Mouse (Mus musculus) midbrain, postnatal 0 days (tissue): ENCODE data around the gene Cngb1. TPM values are rescaled to one million over a fixed set of nuclear protein-coding genes. Genes with fewer than 3 reads are reported as not detected.

ENCODE experiments used
- ATAC-seq: fragments of 200-750 bp; cut with Nextera tagmentation; 2 replicates; pipeline ENCODE4 v1.8.0; 2017; ENCODE audit warnings: moderate number of reproducible peaks, mild to moderate bottlenecking, moderate TSS enrichment, moderate library complexity; ENCODE audit not compliant: low FRiP score
- DNase-seq: peaks from one replicate; pipeline ENCODE4 v3.0.0-alpha.2; 2015; ENCODE audit warnings: low spot score
- H3K27ac ChIP-seq: fragments of 300-500 bp; sonication (generic); 2 replicates; pipeline ENCODE4 v1.5.1; 2014; ENCODE audit warnings: low read depth, mild to moderate bottlenecking, low read length, mixed read lengths
- H3K27me3 ChIP-seq: fragments of 300-500 bp; sonication (generic); 2 replicates; pipeline ENCODE4 v1.6.1; 2014; ENCODE audit warnings: low read length, control low read depth, mixed read lengths; ENCODE audit not compliant: insufficient read depth
- H3K36me3 ChIP-seq: fragments of 300-500 bp; sonication (generic); 2 replicates; pipeline ENCODE4 v1.6.1; 2014; ENCODE audit warnings: low read length, control low read depth, mixed read lengths; ENCODE audit not compliant: insufficient read depth
- H3K4me1 ChIP-seq: fragments of 300-500 bp; sonication (generic); 2 replicates; pipeline ENCODE4 v1.6.1; 2014; ENCODE audit warnings: mild to moderate bottlenecking, control low read depth, antibody characterized with exemption, low read length, mixed read lengths; ENCODE audit not compliant: insufficient read depth
- H3K4me2 ChIP-seq: fragments of 300-500 bp; sonication (generic); 2 replicates; pipeline ENCODE4 v1.6.1; 2014; ENCODE audit warnings: low read depth, mild to moderate bottlenecking, low read length, mixed read lengths; ENCODE audit not compliant: poor library complexity, severe bottlenecking
- H3K4me3 ChIP-seq: fragments of 300-500 bp; sonication (generic); 2 replicates; pipeline ENCODE4 v1.5.1; 2014; ENCODE audit warnings: low read depth, mild to moderate bottlenecking, low read length, moderate library complexity
- H3K9ac ChIP-seq: fragments of 300-500 bp; sonication (generic); replicated peaks from 2 replicates; pipeline ENCODE4 v1.6.1; 2014; ENCODE audit warnings: mild to moderate bottlenecking, low read length, moderate library complexity, mixed read lengths; ENCODE audit not compliant: poor library complexity, severe bottlenecking
- H3K9me3 ChIP-seq: fragments of 300-500 bp; sonication (generic); 2 replicates; pipeline ENCODE4 v1.6.1; 2016; ENCODE audit warnings: low read length, control low read depth
- CTCF ChIP-seq: IDR thresholded peaks from 2 replicates; pipeline ENCODE4 v1.5.1; 2016; ENCODE audit warnings: antibody characterized with exemption, mild to moderate bottlenecking
- WGBS: fragments of 180-500 bp; shearing (Covaris S2); extraction: QIAGEN DNeasy Blood & Tissue Kit; methylation state at CpG from one replicate; pipeline ENCODE4 v1.1.7; 2014; 5-methylcytosine and 5-hydroxymethylcytosine counted together
- polyA plus RNA-seq: library from polyadenylated mRNA; unstranded; fragments of >200 nt; fragmentation: Nextera tagmentation; extraction: Ambion mirVana; gene quantifications from 2 replicates; pipeline ENCODE4 v1.2.1, GENCODE M21; 2015
- total RNA-seq: library from RNA; depleted of rRNA; stranded (reverse); fragments of >200 nt; gene quantifications from 2 replicates; pipeline ENCODE4 v1.2.3, GENCODE M21; 2014

The Cngb1 gene
- total and polyA plus RNA-seq, 2 experiments from 2014 or later, result 0.38 to 0.79 TPM

- Histone ChIP-seq H3K36me3 (no peaks in the 10 kb centered on the region), H3K27ac (no peak overlapping the region), H3K9me3 (no peaks in the 10 kb centered on the region), H3K9ac (no peak overlapping the region), H3K4me2 (no peak overlapping the region), H3K4me1 (no peaks in the 10 kb centered on the region), H3K4me3 (no peak overlapping the region), H3K27me3 (no peaks in the 10 kb centered on the region)
- no peak for TF ChIP-seq CTCF
- 42% methylated on average over 4 of the region's 4 CpGs for WGBS
- DNase-seq, result no peak
- ATAC-seq, result no peak
Measured at GRCm38 (mm10) chr8:95271841-95272240, 34.5 kb downstream of the Cngb1 start.

- no peak overlapping the region for H3K9ac ChIP-seq
- no peaks in the 10 kb centered on the region for H3K4me1 ChIP-seq
- H3K4me2 ChIP-seq, result no peak overlapping the region
- no peak for TF ChIP-seq CTCF
- no peak overlapping the region for H3K27ac ChIP-seq
- ATAC-seq (no peak), DNase-seq (no peak)
- no peaks in the 10 kb centered on the region for H3K36me3 ChIP-seq
- WGBS, result 60% methylated on average over 12 of the region's 12 CpGs
- H3K27me3 ChIP-seq, result no peaks in the 10 kb centered on the region
- H3K9me3 ChIP-seq, result no peaks in the 10 kb centered on the region
- no peak overlapping the region for H3K4me3 ChIP-seq
Measured at GRCm38 (mm10) chr8:95270501-95270900, 35.9 kb downstream of the Cngb1 start.

- Histone ChIP-seq H3K4me3 (no peak overlapping the region), H3K27ac (no peak overlapping the region), H3K27me3 (no peaks in the 10 kb centered on the region), H3K9me3 (no peaks in the 10 kb centered on the region), H3K36me3 (no peaks in the 10 kb centered on the region), H3K4me2 (no peak overlapping the region), H3K9ac (no peak overlapping the region), H3K4me1 (no peaks in the 10 kb centered on the region)
- no peak for DNase-seq
- no peak for TF ChIP-seq CTCF
- WGBS, result 84% methylated on average over 2 of the region's 2 CpGs
- ATAC-seq, result no peak
Measured at GRCm38 (mm10) chr8:95262181-95262580, 44.2 kb downstream of the Cngb1 start.

- WGBS, result 87% methylated on average over 10 of the region's 10 CpGs
Measured at GRCm38 (mm10) chr8:95255611-95256010, 50.8 kb downstream of the Cngb1 start.

GRCm38 (mm10) chr8:95254564-95255434 is 51.6 kb downstream of the Cngb1 start:
- H3K27me3 ChIP-seq, result no peaks in the 10 kb centered on the region
- H3K9ac ChIP-seq, result no peak overlapping the region
- peak; percentile 84 for ATAC-seq
- no peak overlapping the region for H3K27ac ChIP-seq
- peak overlapping the region; percentile 37 for H3K4me2 ChIP-seq
- H3K36me3 ChIP-seq, result no peaks in the 10 kb centered on the region
- TF ChIP-seq CTCF, result peak; percentile 89
- WGBS, result 23% methylated on average over 16 of the region's 16 CpGs
- H3K4me1 ChIP-seq, result no peaks in the 10 kb centered on the region
- peak; percentile 96 for DNase-seq
- H3K4me3 ChIP-seq, result peak overlapping the region; percentile 23; the same call in 1 of the 2 replicates
- no peaks in the 10 kb centered on the region for H3K9me3 ChIP-seq

More at GRCm38 (mm10) chr8:95255611-95256010, 50.8 kb downstream of the Cngb1 start:
- H3K4me1 ChIP-seq, result no peaks in the 10 kb centered on the region
- no peaks in the 10 kb centered on the region for H3K27me3 ChIP-seq
- no peak overlapping the region for H3K9ac ChIP-seq
- H3K4me3 ChIP-seq, result no peak overlapping the region
- no peaks in the 10 kb centered on the region for H3K36me3 ChIP-seq
- no peak overlapping the region for H3K4me2 ChIP-seq
- no peaks in the 10 kb centered on the region for H3K9me3 ChIP-seq
- ATAC-seq, result no peak
- no peak overlapping the region for H3K27ac ChIP-seq
- no peak for TF ChIP-seq CTCF
- DNase-seq, result no peak

- WGBS, result 69% methylated on average over 9 of the region's 9 CpGs
- no peaks in the 10 kb centered on the region for H3K9me3 ChIP-seq
- H3K36me3 ChIP-seq, result no peaks in the 10 kb centered on the region
- no peak overlapping the region for H3K4me3 ChIP-seq
- no peak overlapping the region for H3K27ac ChIP-seq
- H3K4me1 ChIP-seq, result no peaks in the 10 kb centered on the region
- no peak overlapping the region for H3K4me2 ChIP-seq
- H3K9ac ChIP-seq, result no peak overlapping the region
- H3K27me3 ChIP-seq, result no peaks in the 10 kb centered on the region
- DNase-seq (no peak), ATAC-seq (no peak)
- no peak for TF ChIP-seq CTCF
Measured at GRCm38 (mm10) chr8:95252056-95252455, 54.3 kb downstream of the Cngb1 start.
